Mouse (Mus musculus) kidney, embryonic 15.5 days (tissue): ENCODE results near the gene Ubr3. TPM values are rescaled to one million over a fixed set of nuclear protein-coding genes. Genes with fewer than 3 reads are reported as not detected.

Experiments used
- ATAC-seq: fragments of 200-750 bp; cut with Nextera tagmentation; replicated peaks from 2 replicates; pipeline ENCODE4 v1.8.0; 2017; ENCODE audit warnings: moderate TSS enrichment; ENCODE audit not compliant: low FRiP score
- H3K27ac ChIP-seq: fragments of 300-500 bp; sonication (generic); 2 replicates; pipeline ENCODE4 v1.5.1; 2015; ENCODE audit warnings: mild to moderate bottlenecking, inconsistent platforms
- H3K27me3 ChIP-seq: fragments of 300-500 bp; sonication (generic); 2 replicates; pipeline ENCODE4 v1.6.1; 2015; ENCODE audit warnings: inconsistent platforms
- H3K36me3 ChIP-seq: fragments of 300-500 bp; sonication (generic); 2 replicates; pipeline ENCODE4 v1.6.1; 2015; ENCODE audit warnings: inconsistent platforms
- H3K4me1 ChIP-seq: fragments of 300-500 bp; sonication (generic); 2 replicates; pipeline ENCODE4 v1.6.1; 2015; ENCODE audit warnings: inconsistent platforms
- H3K4me2 ChIP-seq: fragments of 300-500 bp; sonication (generic); 2 replicates; pipeline ENCODE4 v1.6.1; 2015; ENCODE audit warnings: moderate library complexity, mild to moderate bottlenecking, inconsistent platforms
- H3K4me3 ChIP-seq: fragments of 300-500 bp; sonication (generic); replicated peaks from 2 replicates; pipeline ENCODE4 v1.5.1; 2015; ENCODE audit warnings: mild to moderate bottlenecking, inconsistent platforms
- H3K9ac ChIP-seq: fragments of 300-500 bp; sonication (generic); 2 replicates; pipeline ENCODE4 v1.6.1; 2015; ENCODE audit warnings: mild to moderate bottlenecking, inconsistent platforms
- H3K9me3 ChIP-seq: fragments of 300-500 bp; sonication (generic); replicated peaks from 2 replicates; pipeline ENCODE4 v1.6.1; 2016; ENCODE audit warnings: inconsistent platforms
- WGBS: fragments of 180-500 bp; shearing (Covaris S2); methylation state at CpG from one replicate; pipeline ENCODE4 v1.1.7; 2015; ENCODE audit warnings: mixed read lengths; 5-methylcytosine and 5-hydroxymethylcytosine counted together
- polyA plus RNA-seq: library from polyadenylated mRNA; unstranded; fragments of >200 nt; fragmentation: Nextera tagmentation; extraction: Ambion mirVana; gene quantifications from 2 replicates; pipeline ENCODE4 v1.2.1, GENCODE M21; 2015

Ubr3 gene
- polyA plus RNA-seq, 1 experiment from 2014 or later, result 14.3 TPM

- H3K27ac ChIP-seq, result no peak overlapping the region
- H3K4me1 ChIP-seq, result no peaks in the 10 kb centered on the region
- no peak for ATAC-seq
- H3K36me3 ChIP-seq, result peaks cover 63% of the 10 kb centered on the region
- no peak overlapping the region for H3K4me2 ChIP-seq
- H3K27me3 ChIP-seq, result no peaks in the 10 kb centered on the region
- no peaks in the 10 kb centered on the region for H3K9me3 ChIP-seq
- H3K9ac ChIP-seq, result no peak overlapping the region
- 67% methylated on average over 2 of the region's 2 CpGs for WGBS
- no peak overlapping the region for H3K4me3 ChIP-seq
Measured at GRCm38 (mm10) chr2:69994779-69995178, 97.7 kb downstream of the Ubr3 start.

- no peak for ATAC-seq
- Histone ChIP-seq H3K27me3 (no peaks in the 10 kb centered on the region), H3K9ac (no peak overlapping the region), H3K4me2 (no peak overlapping the region), H3K4me3 (no peak overlapping the region), H3K36me3 (peaks cover 59% of the 10 kb centered on the region), H3K9me3 (no peaks in the 10 kb centered on the region), H3K27ac (no peak overlapping the region), H3K4me1 (no peaks in the 10 kb centered on the region)
- 91% methylated on average over 7 of the region's 7 CpGs for WGBS
Measured at GRCm38 (mm10) chr2:69999097-69999770, 102.2 kb downstream of the Ubr3 start.

- Histone ChIP-seq H3K4me3 (no peak overlapping the region), H3K4me2 (no peak overlapping the region), H3K27ac (no peak overlapping the region), H3K36me3 (peaks cover 58% of the 10 kb centered on the region), H3K9ac (no peak overlapping the region), H3K27me3 (no peaks in the 10 kb centered on the region), H3K4me1 (no peaks in the 10 kb centered on the region), H3K9me3 (no peaks in the 10 kb centered on the region)
- 92% methylated on average over 6 of the region's 6 CpGs for WGBS
- ATAC-seq, result no peak
Measured at GRCm38 (mm10) chr2:70000316-70000715, 103.3 kb downstream of the Ubr3 start.

GRCm38 (mm10) chr2:70006492-70006891 is 109.4 kb downstream of the Ubr3 start:
- H3K9ac ChIP-seq, result no peak overlapping the region
- H3K27me3 ChIP-seq, result no peaks in the 10 kb centered on the region
- H3K4me2 ChIP-seq, result no peak overlapping the region
- H3K9me3 ChIP-seq, result no peaks in the 10 kb centered on the region
- H3K4me3 ChIP-seq, result no peak overlapping the region
- 95% methylated on average over 2 of the region's 2 CpGs for WGBS
- no peaks in the 10 kb centered on the region for H3K4me1 ChIP-seq
- H3K36me3 ChIP-seq, result peaks cover 49% of the 10 kb centered on the region
- no peak overlapping the region for H3K27ac ChIP-seq
- ATAC-seq, result no peak

- H3K4me1 ChIP-seq, result no peaks in the 10 kb centered on the region
- H3K27ac ChIP-seq, result no peak overlapping the region
- ATAC-seq, result no peak
- no peaks in the 10 kb centered on the region for H3K27me3 ChIP-seq
- 97% methylated on average over 8 of the region's 8 CpGs for WGBS
- no peak overlapping the region for H3K4me2 ChIP-seq
- H3K9me3 ChIP-seq, result no peaks in the 10 kb centered on the region
- no peak overlapping the region for H3K9ac ChIP-seq
- H3K4me3 ChIP-seq, result no peak overlapping the region
- peaks cover 55% of the 10 kb centered on the region for H3K36me3 ChIP-seq
Measured at GRCm38 (mm10) chr2:70012941-70013340, 115.9 kb downstream of the Ubr3 start.

- Histone ChIP-seq H3K9me3 (no peaks in the 10 kb centered on the region), H3K36me3 (peaks cover 68% of the 10 kb centered on the region), H3K4me1 (no peaks in the 10 kb centered on the region), H3K9ac (no peak overlapping the region), H3K4me2 (no peak overlapping the region), H3K27ac (no peak overlapping the region), H3K27me3 (no peaks in the 10 kb centered on the region), H3K4me3 (no peak overlapping the region)
- ATAC-seq, result no peak
- WGBS, result 71% methylated on average over 6 of the region's 6 CpGs
Measured at GRCm38 (mm10) chr2:70018236-70018635, 121.2 kb downstream of the Ubr3 start.

GRCm38 (mm10) chr2:70024454-70024853 is 127.4 kb downstream of the Ubr3 start:
- H3K36me3 ChIP-seq, result peaks cover 38% of the 10 kb centered on the region
- H3K9me3 ChIP-seq, result no peaks in the 10 kb centered on the region
- ATAC-seq, result no peak
- no peak overlapping the region for H3K4me3 ChIP-seq
- no peak overlapping the region for H3K27ac ChIP-seq
- no peak overlapping the region for H3K9ac ChIP-seq
- no peaks in the 10 kb centered on the region for H3K4me1 ChIP-seq
- no peaks in the 10 kb centered on the region for H3K27me3 ChIP-seq
- H3K4me2 ChIP-seq, result no peak overlapping the region
- WGBS, result 91% methylated on average over 2 of the region's 2 CpGs

- Histone ChIP-seq H3K36me3 (peaks cover 33% of the 10 kb centered on the region), H3K4me3 (no peak overlapping the region), H3K27ac (no peak overlapping the region), H3K27me3 (no peaks in the 10 kb centered on the region), H3K4me1 (no peaks in the 10 kb centered on the region), H3K9me3 (no peaks in the 10 kb centered on the region), H3K4me2 (no peak overlapping the region), H3K9ac (no peak overlapping the region)
- 92% methylated on average over 5 of the region's 5 CpGs for WGBS
- no peak for ATAC-seq
Measured at GRCm38 (mm10) chr2:70025711-70026110, 128.7 kb downstream of the Ubr3 start.

- H3K9me3 ChIP-seq, result no peaks in the 10 kb centered on the region
- no peak overlapping the region for H3K9ac ChIP-seq
- no peaks in the 10 kb centered on the region for H3K4me1 ChIP-seq
- H3K27me3 ChIP-seq, result no peaks in the 10 kb centered on the region
- WGBS, result 75% methylated on average over 2 of the region's 2 CpGs
- H3K4me2 ChIP-seq, result no peak overlapping the region
- ATAC-seq, result no peak
- no peak overlapping the region for H3K4me3 ChIP-seq
- H3K27ac ChIP-seq, result no peak overlapping the region
- 0 out of 2 replicates have a peak, but pooled peaks cover 4% of the 10 kb centered on the region for H3K36me3 ChIP-seq
Measured at GRCm38 (mm10) chr2:70031472-70031871, 134.4 kb downstream of the Ubr3 start.

- H3K27ac ChIP-seq, result no peak overlapping the region
- H3K4me3 ChIP-seq, result no peak overlapping the region
- no peaks in the 10 kb centered on the region for H3K27me3 ChIP-seq
- no peaks in the 10 kb centered on the region for H3K36me3 ChIP-seq
- ATAC-seq, result no peak
- H3K4me2 ChIP-seq, result no peak overlapping the region
- no peaks in the 10 kb centered on the region for H3K9me3 ChIP-seq
- peaks cover 6% of the 10 kb centered on the region; the same call in 1 of the 2 replicates for H3K4me1 ChIP-seq
- no peak overlapping the region for H3K9ac ChIP-seq
- WGBS, result 73% methylated on average over 5 of the region's 5 CpGs
Measured at GRCm38 (mm10) chr2:70034895-70035294, 137.8 kb downstream of the Ubr3 start.

- no peaks in the 10 kb centered on the region for H3K36me3 ChIP-seq
- H3K9ac ChIP-seq, result no peak overlapping the region
- no peaks in the 10 kb centered on the region for H3K27me3 ChIP-seq
- H3K27ac ChIP-seq, result no peak overlapping the region
- 76% methylated on average over 1 of the region's 1 CpGs for WGBS
- no peak overlapping the region for H3K4me3 ChIP-seq
- peaks cover 10% of the 10 kb centered on the region; the same call in 1 of the 2 replicates for H3K4me1 ChIP-seq
- no peaks in the 10 kb centered on the region for H3K9me3 ChIP-seq
- no peak for ATAC-seq
- H3K4me2 ChIP-seq, result no peak overlapping the region
Measured at GRCm38 (mm10) chr2:70035358-70035757, 138.3 kb downstream of the Ubr3 start.

GRCm38 (mm10) chr2:70037221-70037620 is 140.2 kb downstream of the Ubr3 start:
- ATAC-seq, result no peak
- no peaks in the 10 kb centered on the region for H3K36me3 ChIP-seq
- H3K4me2 ChIP-seq, result no peak overlapping the region
- no peak overlapping the region for H3K27ac ChIP-seq
- H3K4me1 ChIP-seq, result peaks cover 10% of the 10 kb centered on the region; the same call in 1 of the 2 replicates
- no peaks in the 10 kb centered on the region for H3K9me3 ChIP-seq
- WGBS, result 74% methylated on average over 8 of the region's 8 CpGs
- no peaks in the 10 kb centered on the region for H3K27me3 ChIP-seq
- H3K9ac ChIP-seq, result no peak overlapping the region
- H3K4me3 ChIP-seq, result no peak overlapping the region

GRCm38 (mm10) chr2:70038752-70039151 is 141.7 kb downstream of the Ubr3 start, which contains the start of gene Myo3b:
Myo3b (plus strand) TSS chr2:70039126.
- 34% methylated on average over 7 of the region's 7 CpGs for WGBS
- peaks cover 10% of the 10 kb centered on the region; the same call in 1 of the 2 replicates for H3K4me1 ChIP-seq
- no peaks in the 10 kb centered on the region for H3K27me3 ChIP-seq
- no peaks in the 10 kb centered on the region for H3K36me3 ChIP-seq
- no peak within 1 kb of the TSS for H3K9ac ChIP-seq
- H3K27ac ChIP-seq, result no peak within 1 kb of the TSS
- no peak within 1 kb of the TSS for H3K4me3 ChIP-seq
- H3K4me2 ChIP-seq, result no peak within 1 kb of the TSS
- ATAC-seq, result no peak
- no peaks in the 10 kb centered on the region for H3K9me3 ChIP-seq
